Mouse (Mus musculus) thymus, postnatal 14 days (tissue): ENCODE results near the gene Cyfip2.

ENCODE experiments used
- DNase-seq: peaks from one replicate; pipeline ENCODE4 v3.0.0; 2021

Cyfip2 gene

GRCm38 (mm10) chr11:46273969-46274368, 38.7 kb downstream of the Cyfip2 start:
- peak; percentile 38 for DNase-seq

- no peak for DNase-seq
Measured at GRCm38 (mm10) chr11:46272058-46272681, 40.5 kb downstream of the Cyfip2 start.

DNA sequence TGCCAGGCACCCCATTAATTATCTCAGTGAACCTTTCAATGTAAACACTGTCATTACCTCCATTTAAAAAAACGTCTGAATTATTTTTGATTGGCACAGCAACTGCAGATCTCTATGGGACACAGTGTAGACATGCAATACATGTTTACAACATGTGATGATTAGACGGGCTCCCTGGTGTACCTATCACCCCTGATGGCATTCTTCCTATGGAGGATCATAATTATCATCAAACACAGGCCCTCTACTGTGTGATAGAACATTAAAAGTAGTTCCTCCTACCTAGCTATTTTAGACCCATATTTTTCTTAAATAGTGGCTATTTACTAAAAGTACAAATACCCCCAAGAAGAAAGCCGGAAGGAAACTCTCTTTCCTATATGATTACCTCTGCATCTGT, 42.8 kb downstream of the Cyfip2 start:
- DNase-seq: no peak

DNA sequence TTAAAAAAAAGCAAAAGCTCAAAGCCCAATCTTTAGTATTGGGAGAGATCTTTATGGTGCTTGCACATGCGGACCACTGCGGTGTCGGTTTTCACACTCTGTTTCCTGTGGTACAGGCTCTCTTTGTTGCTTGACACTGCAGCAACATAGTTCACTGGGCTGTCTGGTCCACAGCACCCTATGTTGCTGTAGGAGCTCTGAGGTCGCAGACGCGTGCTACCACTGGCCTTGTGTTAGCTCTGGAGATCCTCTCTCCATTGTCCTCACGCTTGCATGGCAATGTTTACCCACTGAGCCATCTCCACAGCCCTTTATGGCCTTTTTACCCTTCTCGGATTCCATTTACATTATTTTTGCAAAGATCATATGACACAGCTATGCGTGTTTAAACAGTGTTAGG, 43.3 kb downstream of the Cyfip2 start:
- no peak for DNase-seq

GRCm38 (mm10) chr11:46268991-46269390, 43.7 kb downstream of the Cyfip2 start:
- DNase-seq: peak; percentile 70

GRCm38 (mm10) chr11:46265031-46265786, 47.5 kb downstream of the Cyfip2 start:
- DNase-seq: no peak

- no peak for DNase-seq
Measured at GRCm38 (mm10) chr11:46264584-46264983, 48.1 kb downstream of the Cyfip2 start.

DNA sequence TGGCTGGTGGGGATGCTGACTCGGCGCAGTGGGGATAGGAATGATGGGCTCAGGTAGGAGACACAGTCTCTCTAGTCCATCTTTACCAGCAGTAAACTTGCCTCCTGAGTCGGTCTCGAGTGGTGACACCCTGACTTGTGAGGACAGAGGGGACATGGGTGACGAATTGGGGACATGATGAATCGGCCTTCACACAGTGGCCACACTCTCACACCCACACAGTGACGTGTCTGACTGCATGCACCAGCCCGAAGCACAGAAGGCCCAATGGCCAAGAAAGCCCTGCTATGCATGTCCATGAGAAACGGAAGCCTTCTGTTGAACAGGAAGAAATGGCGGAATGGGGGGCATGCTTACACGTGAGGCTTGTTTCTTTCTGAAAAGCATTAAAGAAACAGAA, 49.4 kb downstream of the Cyfip2 start:
- no peak for DNase-seq

- no peak for DNase-seq
Measured at GRCm38 (mm10) chr11:46262854-46263253, 49.8 kb downstream of the Cyfip2 start.

- no peak for DNase-seq
Measured at GRCm38 (mm10) chr11:46258749-46259148, 53.9 kb downstream of the Cyfip2 start.

GRCm38 (mm10) chr11:46258207-46258606, 54.5 kb downstream of the Cyfip2 start:
- DNase-seq: peak; percentile 28

GRCm38 (mm10) chr11:46255291-46255690, 57.4 kb downstream of the Cyfip2 start:
- no peak for DNase-seq

- peak; percentile 70 for DNase-seq
Measured at GRCm38 (mm10) chr11:46251994-46252393, 60.7 kb downstream of the Cyfip2 start.

DNA sequence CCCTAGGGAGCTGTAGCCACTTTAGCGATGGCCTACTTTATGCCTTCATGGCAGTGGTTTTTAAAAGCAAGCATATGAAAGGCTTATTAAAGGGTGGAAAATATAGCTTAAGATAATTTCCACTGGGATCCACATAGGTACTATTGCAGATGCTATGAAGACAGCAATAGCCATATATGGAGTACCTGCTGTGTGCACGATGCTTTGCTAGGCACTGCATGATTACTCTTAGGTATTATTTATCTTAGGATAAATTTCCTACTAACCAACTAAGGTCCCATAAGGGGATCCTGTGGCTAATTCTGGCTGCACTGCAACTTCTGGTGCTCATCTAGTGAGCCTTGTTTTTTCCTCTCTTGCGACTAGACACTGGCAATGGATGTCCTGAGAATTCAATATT, 64.3 kb downstream of the Cyfip2 start:
- no peak for DNase-seq

DNA sequence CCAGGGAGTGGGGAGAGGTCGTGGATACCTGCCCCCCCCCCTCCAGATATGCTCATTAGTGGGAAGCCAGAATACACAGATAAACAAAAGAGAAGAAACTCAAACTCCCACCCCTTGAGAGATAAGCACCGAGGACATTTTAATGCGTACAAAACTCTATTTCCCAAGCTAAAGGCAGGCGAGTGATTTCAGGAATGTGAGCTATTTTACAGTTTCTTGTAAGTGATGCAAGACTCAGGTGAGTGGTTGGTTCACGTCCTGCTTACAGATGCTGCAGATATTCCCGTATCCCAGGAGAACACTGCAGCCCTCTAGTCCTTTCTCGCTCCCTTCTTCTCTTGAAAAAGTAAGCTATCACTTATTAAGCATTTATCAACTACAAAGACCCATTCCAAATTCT, 66.3 kb downstream of the Cyfip2 start:
- DNase-seq: no peak

DNA sequence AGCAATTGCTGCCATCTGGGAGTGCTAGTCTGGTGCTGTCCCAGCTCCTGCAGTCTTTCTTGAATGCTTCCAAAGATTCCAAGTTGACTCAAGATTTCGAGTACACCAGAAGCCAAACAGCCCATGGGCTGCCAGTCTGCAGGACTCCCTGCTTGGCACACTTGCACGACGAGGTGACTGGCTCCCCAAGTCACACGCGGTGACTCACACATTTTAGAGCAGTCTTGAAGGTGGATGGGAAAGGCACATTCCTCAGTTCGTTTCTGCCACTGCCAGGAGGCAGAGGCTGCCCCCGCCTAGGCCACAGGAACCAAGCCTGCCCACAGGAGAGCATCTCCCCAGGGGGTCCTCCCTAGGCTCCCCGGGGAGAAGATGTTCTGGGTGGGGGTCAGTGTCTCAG, 66.7 kb downstream of the Cyfip2 start:
- no peak for DNase-seq

DNA sequence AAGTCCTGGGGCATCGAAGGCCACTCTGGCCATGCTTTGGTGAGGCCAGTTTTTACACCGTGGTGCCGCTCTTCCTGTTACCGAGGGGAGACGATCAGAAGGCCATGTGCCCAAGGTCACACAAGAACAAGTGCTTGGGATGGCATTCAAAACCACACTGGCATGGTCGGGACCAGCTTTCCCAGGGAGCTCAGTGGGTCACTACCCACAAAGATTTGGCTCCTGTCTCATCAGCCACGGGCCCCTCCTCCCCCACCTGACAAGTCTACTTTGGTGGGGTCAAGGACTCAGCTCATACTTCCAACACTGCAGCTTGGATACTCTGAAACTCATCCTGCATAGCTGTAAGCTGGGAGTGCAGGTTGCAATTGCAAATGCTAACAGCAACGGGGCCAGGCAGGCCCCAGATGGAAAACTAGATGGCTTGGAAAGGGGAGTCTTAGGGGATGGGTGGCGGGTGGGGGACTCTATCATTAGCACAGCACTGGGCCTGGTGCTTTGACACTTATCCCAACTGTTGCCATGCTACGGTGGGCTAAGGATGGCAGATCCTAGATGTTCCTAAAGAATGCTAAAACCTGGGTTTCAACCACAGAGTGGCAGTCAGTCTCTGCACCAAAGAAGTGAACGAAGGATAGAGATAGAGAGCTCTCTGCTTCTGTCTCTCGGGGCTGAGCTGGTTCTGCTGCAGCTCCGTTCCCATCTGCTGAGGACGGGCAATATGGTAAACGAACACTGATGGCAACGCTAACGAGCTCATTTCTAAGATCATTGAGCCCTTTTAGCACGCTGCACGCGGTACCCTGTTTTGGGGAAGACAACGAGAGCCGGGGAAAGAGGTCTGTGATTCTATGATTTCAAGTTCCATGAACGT, 67.7 kb downstream of the Cyfip2 start:
- DNase-seq: no peak

DNA sequence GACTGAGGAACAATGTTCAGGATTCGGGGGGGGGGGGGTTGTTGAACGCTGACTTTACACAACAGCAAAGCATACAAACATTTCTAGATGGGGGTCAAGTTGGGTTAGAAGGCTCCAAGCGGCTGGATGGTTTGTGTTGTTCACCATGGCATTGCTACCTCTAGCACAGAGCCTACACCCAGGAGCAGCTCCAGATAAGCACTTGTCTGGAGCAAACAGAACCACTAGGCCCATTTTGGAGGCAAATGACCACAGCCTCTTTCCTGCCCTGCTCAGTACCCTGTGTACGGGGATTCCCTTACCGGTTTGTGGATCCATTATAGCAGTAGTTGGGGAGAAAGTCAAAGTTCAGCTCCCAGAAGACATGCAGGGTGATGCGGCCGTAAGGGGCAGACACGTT, 70.7 kb downstream of the Cyfip2 start:
- DNase-seq: no peak

DNA sequence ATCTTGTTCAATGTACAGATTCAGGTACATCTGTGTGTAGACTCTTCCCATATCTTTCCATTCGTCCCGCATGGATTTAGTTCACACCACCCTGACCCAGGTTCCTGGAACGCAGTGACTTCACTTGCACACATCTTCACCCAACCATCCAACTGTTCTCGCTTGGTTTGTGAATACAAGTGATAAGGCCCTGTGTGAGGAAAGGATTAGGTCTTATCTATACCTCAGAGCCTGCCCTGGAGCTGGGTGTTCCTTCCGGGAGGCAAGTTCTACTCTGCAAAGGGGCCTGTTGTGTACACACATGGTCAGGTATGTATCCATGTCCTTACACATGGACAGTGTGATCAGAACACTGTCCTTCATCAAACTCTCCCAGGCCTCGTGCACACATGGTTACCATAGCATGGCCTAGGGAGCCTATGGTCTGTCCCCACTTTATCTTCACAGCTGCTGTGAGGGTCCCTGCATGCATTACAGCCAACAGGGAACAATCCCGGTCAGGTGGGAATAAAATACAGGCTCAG, 71.4 kb downstream of the Cyfip2 start:
- DNase-seq: no peak

- DNase-seq: peak; percentile 83
Measured at GRCm38 (mm10) chr11:46236976-46237375, 75.7 kb downstream of the Cyfip2 start.

GRCm38 (mm10) chr11:46235334-46235733, 77.3 kb downstream of the Cyfip2 start, which contains the start of gene Fndc9:
TSS of gene Fndc9 (plus strand) at chr11:46235531.
- DNase-seq: no peak

GRCm38 (mm10) chr11:46233966-46234365, 78.7 kb downstream of the Cyfip2 start:
- no peak for DNase-seq

DNA sequence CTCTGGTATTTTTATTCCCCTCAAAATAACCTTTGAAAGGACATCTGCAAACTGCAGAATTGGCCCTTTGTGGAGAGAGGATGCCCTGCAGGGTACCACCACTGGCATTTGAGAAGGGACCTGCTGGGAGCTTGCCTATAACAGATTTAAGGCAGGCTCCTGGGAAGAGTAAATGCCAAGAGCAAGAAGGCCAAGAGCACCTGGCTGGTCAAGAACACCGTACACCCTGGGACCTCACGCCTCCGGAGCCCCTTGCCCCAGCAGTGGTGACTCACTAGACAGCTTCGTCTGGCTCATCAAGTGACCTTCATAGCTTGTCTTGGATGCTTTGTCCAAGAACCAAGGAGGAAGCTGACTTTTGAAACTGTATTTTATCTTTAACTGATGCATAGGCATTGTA, 79.9 kb downstream of the Cyfip2 start:
- DNase-seq: no peak
